Mouse (Mus musculus): Measurements from ENCODE around the gene St7.

- TF ChIP-seq MAX (IDR thresholded peaks at IDR 0.05; ENCODE audit: low read depth) (no peak), POLR2A (IDR thresholded peaks at IDR 0.05; ENCODE audit: insufficient read length, low read depth) (no peak), CEBPB (IDR thresholded peaks at IDR 0.05; ENCODE audit: insufficient read depth, poor library complexity, severe bottlenecking) (no peak)
Measured at GRCm38 (mm10) chr6:17898539-17898938, 205.8 kb downstream of the St7 start.
